Mouse (Mus musculus): ENCODE data around the gene Hspb11. TPM values are rescaled to one million over a fixed set of nuclear protein-coding genes. Genes with fewer than 3 reads are reported as not detected.
A peak's percentile ranks its signal among the peaks of the same experiment; 100 is the strongest.

The Hspb11 gene
- total RNA-seq, 2 experiments from 2014 or later, result 21.5 to 22.1 TPM

DNA sequence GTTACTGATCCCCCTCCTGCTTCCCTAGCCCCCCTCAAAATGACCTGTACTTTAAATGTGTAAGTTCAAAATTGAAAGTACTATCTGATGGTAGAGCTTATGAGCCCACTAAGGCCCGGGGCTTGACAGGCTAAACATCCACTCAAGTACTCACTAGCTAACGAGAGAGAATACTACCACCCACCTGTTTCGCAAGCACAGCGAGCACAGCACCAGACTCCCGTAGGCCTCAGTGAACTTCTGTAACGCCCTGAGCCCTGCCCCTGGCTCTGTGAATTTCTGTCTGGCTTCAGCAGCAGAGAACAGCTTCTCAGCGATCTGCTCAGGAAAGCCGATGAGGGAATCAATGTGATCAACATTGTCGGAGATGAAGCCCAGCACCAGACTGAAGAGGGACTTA lies 6.3 kb upstream of the Hspb11 start:
- DNase-seq (ENCODE audit: low spot score in 2 of 2), result no peak

DNA sequence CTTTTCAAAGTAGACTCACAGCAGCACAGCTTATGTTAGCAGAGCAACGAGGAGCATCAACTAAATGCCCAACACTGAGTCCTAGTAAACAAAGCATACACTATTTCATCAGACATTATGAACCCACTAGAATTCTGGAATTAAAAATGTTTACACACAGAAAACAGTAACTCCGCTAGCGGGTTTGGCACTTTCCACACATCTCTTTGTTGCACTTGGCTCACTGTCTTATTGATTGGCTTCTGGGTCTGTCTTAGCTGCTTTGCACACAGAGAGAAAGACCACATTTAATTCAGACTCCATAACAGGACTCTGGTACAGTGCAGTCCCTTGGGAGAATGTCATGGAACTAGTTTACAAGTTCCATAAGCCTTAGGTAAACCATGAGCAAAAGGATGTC lies 5.3 kb upstream of the Hspb11 start:
- intact Hi-C loops (cut with DNase I), result no loop called here
- DNase-seq (ENCODE audit: low spot score in 2 of 2), result no peak

More for the DNA sequence above, 6.3 kb upstream of the Hspb11 start:
- intact Hi-C loops (cut with DNase I), result no loop called here

DNA sequence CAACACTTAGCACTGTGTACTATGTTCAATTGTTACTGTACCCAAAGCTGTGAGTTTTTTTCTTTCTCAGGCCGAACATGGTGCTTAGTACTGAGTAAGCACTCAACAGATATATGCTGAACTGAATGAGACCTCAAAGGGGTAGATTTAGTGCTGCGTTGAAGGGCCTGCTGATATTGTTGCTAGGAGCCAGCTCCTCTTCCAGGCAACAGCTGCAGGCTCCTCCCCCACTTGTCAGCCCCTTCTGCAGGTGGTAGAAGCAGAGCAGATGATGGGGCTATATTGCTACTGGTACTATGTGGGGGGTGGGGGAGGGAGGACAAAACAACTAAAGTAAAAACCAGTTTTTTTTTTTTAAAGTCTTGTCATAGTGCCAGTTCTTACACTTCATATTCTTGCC lies 3.9 kb upstream of the Hspb11 start:
- DNase-seq (ENCODE audit: low spot score in 2 of 2), result peak; percentile 22 to 47
- intact Hi-C loops (cut with DNase I), result no loop called here

DNA sequence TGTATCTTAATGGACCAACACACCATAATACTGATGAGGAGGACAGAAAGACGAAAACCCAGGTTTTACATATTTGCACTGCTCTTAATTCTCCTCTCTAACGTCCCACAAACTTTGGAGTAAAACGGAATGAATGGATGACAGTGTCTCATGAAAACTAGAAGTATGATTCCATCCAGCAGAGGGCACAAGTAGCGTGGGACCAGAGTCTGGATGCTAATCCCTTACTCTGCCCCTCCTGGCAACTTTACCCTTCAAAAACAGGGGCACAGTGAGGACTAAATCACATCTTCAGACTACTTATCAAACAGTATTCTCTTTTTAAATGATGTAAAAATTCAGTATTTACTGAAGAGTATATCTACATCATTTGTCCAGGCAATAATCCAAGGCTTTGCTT lies 2.9 kb upstream of the Hspb11 start:
- intact Hi-C loops (cut with DNase I), result loop anchor here (2.0 to 5.0 kb wide), 3 partner anchors 62 to 98 kb away; partner anchors contain the start of genes Tceanc2, Tmem59 and Yipf1
- peak; percentile 55 to 70 for DNase-seq (ENCODE audit: low spot score in 2 of 2)

DNA sequence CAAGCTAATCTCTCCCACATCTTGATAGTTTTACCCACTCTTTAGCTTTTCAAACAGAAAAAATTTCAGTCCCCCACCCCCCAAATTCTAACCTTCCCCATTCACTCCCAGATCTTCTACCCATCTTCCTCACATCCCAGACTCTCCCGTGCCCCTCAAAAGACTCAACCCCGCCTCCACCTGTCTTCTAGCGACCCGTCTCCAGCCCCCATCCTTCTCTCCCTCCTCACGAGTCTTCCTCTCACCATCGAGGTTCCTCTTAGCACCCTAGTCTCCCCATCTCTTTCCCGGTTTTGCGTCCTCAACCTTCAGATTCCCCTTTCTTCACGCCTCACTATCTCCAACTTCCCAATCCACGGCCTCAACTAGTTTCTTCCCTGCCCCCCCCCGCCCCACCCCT lies 871 bp upstream of the Hspb11 start:
- intact Hi-C loops (cut with DNase I), result loop anchor here (5.0 kb wide), 2 partner anchors 60 to 75 kb away; partner anchors contain the start of genes Tceanc2, Tmem59 and Yipf1
- DNase-seq (ENCODE audit: low spot score in 2 of 2), result no peak

DNA sequence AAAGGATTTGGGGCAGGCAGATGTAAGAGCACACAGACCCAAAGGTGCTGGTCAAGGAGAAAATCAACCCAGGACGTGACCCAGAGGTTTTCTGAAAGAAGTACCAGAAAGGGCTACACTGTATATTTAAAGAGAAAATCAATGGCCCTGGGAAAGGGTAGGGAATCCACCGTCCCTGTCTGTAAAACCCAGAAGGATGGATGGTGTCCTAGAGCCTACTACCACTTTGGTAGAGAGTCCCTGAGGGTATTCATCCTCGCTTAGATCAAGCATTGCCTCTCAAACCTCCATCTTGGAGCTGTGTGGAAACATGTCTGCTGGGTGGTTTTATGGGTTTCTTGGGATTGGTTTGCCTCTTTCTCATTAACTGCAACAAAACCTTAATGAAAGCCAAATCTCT lies 1.0 kb downstream of the Hspb11 start:
- no peak for DNase-seq (ENCODE audit: low spot score in 2 of 2)
- intact Hi-C loops (cut with DNase I), result loop anchor here (5.0 kb wide), 2 partner anchors 58 to 77 kb away; partner anchors contain the start of genes Tceanc2, Tmem59 and Yipf1

DNA sequence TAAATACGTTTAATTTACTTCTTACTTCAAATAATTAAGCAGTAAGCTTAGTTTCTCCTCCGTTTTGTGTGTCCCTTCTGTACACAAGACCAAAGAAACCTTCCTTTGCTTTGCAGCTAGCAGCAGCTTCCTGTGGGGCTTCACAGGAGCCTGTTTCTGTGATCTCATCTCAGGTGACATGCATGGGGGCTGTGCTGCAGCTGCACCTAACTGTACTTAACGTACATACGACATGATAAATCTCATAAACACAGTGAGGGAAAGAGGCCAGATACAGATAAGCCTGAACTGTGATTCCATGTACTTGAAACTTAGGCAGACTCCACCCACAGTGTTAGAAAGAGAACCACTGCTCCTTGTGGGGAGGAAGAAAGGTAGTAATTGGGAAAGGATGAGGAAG lies 6.6 kb downstream of the Hspb11 start:
- DNase-seq (ENCODE audit: low spot score in 2 of 2), result no peak
- intact Hi-C loops (cut with DNase I), result no loop called here

DNA sequence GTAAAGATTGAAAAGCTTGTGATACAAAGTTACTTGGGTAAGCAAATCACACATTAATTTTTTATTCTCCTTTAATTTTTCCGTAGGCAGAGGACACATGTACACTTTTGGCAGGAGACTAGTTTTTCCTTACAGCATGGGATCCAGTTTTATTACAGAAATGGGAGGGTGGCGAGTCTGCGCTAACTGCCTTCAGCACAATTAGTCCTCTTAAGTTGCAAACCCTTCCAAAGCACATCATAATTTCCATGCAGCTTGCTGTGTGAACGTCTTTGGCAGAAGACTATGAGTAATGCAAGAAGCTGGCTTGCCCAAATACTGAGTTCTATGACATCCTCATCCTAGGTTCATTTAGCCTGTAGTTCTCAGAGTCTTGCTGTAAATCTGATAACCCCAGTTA lies 20.3 kb downstream of the Hspb11 start:
- DNase-seq (ENCODE audit: low spot score in 2 of 2), result no peak
- intact Hi-C loops (cut with DNase I), result no loop called here

DNA sequence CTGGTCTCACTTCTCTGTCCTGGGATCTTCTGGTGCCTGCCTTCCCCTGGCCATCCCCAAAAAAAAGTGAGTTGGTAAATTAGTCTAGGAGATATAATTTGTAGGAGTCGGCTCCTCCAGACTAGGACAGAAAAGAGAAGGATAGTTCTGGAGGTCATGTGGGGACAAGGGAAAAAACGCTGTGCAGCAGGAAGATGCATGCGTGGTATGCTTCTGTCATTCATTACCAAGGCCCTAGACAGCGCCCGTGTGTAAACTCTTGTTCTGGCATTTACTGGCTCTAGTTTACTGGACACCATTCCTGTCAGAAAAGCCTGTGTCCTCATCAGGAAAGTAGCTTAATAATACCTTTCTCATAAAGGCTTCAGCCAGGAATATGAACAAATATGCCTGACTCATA lies 21.1 kb downstream of the Hspb11 start:
- intact Hi-C loops (cut with DNase I), result no loop called here
- DNase-seq (ENCODE audit: low spot score in 2 of 2), result no peak

DNA sequence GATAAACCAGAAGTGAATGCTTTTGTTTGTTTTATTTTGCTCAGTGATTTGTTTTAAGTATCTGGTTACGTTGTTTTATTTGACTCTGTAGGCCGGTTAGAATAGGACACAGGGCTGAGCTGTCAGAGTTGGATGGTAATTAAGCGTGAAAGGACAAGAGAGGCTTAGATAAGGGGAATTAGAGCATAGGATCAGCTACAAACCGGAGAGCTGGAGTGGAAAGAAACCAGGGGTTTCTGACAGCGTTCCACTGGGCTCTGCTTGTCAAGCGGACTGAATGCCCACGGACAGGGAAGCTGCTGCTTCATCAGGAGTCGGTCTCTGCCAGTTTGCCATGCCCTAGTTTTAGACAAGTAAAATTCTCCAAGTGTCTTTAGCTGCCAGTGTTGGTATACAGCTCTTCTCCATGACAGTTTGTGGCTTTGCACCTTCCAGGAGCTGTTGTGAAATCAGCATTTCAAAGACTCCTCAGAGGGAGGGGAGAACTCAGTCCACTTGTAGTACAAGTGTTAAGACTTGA lies 24.9 kb downstream of the Hspb11 start:
- no peak for DNase-seq (ENCODE audit: low spot score in 2 of 2)
- intact Hi-C loops (cut with DNase I), result no loop called here

DNA sequence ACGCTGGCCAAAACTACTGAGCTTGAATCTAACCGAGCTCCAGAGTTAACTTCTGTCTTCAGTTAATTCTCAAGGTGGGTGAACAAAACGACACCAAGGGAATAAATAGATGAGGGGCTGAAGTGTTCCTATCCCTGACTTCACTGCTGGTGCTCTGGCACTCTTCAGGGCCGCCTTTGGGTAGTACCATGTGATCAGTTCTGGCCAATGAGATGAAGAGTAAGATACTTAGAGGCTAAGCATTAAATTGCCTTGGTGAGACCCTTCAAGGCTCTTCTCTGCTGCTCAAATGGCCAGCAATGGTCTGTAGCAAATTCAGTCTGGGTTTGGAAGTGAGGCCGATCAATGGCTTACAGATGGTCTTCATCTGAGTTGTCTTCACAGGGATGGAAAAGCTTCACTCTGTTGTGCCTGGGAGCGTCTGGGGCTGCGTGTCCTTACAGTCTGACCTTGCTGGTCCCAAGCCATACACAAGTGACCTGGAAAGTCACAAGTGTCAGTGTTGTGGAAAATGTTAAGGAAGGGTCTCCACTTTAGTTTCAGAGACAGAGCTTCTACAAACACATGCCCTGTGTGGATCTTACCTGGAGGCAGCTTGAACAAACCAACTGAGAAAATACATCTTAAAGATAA lies 27.6 kb downstream of the Hspb11 start:
- intact Hi-C loops (cut with DNase I), result no loop called here
- DNase-seq (ENCODE audit: low spot score in 2 of 2), result no peak

DNA sequence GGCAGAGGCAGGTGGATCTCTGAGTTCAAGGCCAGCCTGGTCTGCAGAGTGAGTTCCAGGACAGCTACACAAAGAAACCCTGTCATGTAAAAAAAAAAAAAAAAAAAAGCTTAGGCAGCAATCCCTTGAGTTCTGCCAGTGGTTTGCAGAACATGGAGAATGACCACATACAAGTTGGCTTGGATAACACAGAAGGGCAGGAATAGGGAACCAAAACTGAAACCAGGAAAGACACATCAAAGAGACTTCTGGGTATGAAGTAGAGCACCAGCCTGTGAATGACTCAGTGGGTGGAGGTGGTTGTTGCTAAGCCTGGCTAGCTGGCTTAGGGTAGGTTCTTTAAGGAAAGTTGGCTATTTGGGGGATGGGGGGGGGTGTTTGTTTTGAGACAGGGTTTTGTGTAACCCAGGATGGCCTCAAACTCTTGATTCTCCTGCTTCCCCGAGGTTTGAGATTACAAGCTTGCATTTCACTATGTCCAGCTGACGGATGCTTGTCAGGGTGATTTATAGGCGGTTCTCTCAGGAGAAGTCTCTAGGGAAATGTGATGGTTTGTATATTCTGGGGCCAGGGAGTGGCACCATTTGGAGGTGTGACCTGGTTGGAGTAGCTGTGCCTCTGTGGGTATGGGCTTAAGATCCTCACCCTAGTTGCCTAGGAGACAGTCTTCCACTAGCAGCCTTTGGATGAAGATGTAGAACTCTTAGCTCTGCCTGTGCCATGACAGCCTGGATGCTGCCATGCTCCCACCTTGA lies 32.2 kb downstream of the Hspb11 start:
- no peak for DNase-seq (ENCODE audit: low spot score in 2 of 2)
- intact Hi-C loops (cut with DNase I), result no loop called here

DNA sequence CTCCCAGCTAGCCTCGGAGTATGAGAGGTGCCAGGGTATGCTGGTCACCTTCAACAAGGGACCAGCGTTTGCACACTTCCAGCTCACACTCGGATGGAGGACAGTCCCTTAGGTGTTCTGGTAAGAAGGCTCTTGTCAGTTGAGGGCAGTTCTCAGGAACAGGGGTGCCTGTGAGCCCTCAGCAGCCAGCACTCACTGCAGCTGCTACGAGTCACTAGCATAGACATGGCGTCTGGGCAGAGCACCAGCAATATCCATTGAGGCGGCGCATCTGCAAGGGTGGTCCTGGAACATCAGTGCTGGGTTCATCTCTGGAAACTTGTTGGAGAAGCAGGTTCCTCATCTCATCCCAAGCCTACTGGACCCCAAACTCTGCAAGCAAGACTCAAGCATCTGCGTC lies 33.0 kb downstream of the Hspb11 start:
- DNase-seq (ENCODE audit: low spot score in 2 of 2), result no peak
- intact Hi-C loops (cut with DNase I), result no loop called here

DNA sequence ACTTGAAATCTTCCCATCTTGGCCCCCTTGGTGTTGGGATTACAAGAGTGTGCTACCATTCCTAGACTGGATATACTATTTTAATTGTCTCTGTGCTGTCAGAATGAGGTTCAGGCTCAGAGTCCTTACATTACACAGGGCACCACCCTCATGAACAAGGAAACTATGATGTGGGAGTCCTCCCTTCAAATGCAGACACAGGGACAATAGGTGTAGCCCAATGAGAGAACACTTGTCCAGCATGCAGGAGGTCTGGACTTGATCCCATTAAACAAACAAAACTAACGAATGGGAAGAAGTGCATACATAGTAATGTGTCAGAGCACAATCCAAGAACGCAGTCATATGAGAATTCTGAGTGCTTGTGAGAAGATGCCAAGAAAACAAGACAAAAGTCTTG lies 34.1 kb downstream of the Hspb11 start:
- intact Hi-C loops (cut with DNase I), result no loop called here
- no peak for DNase-seq (ENCODE audit: low spot score in 2 of 2)

DNA sequence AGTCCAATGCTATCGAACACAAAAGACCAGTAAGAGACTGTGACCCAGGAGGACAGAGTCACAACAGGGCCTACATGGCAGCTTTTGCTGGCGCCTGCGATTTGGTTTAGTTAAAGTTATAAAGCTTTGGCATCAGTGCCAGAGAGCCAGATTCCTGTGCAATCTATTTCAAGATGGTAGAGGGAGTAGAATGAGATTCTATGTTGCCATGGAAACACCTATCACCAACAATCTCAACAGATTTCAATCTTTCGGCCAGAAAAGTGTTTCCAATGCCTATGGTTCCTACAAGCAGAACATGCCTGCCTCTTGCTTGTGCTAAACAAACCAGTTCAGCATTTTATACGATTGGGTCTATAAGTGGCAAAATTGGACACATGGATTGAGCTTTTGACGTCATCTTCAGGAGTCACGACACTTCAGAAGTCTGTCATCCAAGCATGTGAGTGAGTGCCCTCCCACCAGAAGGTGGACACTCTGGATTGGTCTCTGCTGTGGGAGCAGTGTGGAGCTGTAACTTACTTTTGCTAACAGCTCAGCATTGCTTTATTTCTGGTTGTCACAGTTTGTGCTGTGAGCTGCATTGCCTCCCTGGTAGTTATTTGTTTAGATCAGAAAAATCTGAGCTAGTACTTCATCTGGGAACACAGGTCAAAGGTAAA lies 38.3 kb downstream of the Hspb11 start:
- peak; percentile 12 to 69 for DNase-seq (ENCODE audit: low spot score in 2 of 2)
- intact Hi-C loops (cut with DNase I), result no loop called here

DNA sequence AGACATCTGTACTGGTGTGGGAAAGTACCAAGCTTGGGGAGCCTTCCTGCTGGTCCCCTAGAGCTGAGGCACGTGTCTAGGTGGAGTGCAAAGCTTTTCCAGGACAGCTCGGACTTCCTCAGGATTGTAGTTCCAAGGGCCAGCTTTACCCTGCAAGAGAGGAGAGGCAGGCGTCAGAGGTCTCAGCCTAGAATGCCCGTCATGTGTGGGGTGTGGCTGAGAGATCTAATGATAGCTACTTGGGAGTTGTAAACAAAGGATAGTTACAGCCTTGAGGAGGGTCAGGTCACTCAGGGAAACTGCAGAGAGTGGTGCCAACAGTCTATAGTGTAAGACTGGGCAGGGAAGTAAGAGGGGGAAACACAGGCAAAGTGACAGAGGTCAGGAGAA lies 38.9 kb downstream of the Hspb11 start:
- intact Hi-C loops (cut with DNase I), result no loop called here

DNA sequence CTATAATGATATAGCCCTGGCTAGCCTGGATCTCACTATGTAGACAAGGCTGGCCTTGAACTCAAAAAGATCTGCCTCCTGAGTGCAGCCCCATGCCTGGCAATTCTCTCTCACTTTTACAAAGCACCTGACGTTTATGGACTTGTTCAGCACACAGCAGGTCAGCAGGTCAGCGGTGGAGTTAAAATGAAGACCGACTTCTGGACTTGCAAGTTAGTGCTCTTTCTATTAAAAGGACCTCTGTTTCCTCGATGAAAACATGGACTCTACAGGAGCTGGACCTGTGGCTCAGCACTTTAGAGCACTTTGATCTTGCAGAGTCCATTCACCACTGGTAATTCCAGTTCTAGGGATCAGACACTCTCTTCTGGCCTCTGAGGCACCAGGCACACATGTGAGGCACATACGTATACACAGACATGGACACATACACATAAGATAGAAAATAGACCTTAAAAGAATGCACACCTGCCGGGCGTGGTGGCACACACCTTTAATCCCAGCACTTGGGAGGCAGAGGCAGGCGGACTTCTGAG lies 44.7 kb downstream of the Hspb11 start:
- intact Hi-C loops (cut with DNase I), result no loop called here
- no peak for DNase-seq (ENCODE audit: low spot score in 2 of 2)

More for the DNA sequence above, 38.9 kb downstream of the Hspb11 start:
- DNase-seq (ENCODE audit: low spot score in 2 of 2), result no peak

DNA sequence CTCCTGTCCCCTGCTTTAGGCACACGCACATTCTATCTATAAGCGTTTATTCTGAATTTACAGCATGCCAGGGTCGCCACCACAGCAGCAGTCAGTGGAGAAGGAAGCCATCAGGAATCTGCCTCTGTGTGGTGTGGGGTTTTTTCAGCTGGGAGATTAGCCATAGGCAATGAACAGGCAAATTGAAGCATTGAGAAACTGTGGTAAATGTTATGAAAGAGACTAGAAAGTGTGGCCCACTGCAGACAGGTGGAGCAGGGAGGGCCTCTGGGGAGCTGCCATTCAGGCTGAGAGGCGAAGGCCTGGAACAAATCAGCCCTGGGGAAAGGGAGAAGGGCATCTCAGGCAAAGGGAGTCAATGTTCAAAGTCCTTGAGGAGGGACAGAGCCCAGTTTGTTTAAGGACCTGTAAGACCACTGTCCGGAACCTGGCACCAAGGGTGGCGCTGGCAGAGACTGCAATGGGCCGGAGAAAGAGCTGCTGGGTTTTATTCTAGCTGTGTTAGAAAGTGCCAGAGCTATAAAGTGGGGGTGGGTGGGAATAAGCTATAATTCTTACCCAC lies 46.5 kb downstream of the Hspb11 start:
- DNase-seq (ENCODE audit: low spot score in 2 of 2), result no peak
- intact Hi-C loops (cut with DNase I), result no loop called here

DNA sequence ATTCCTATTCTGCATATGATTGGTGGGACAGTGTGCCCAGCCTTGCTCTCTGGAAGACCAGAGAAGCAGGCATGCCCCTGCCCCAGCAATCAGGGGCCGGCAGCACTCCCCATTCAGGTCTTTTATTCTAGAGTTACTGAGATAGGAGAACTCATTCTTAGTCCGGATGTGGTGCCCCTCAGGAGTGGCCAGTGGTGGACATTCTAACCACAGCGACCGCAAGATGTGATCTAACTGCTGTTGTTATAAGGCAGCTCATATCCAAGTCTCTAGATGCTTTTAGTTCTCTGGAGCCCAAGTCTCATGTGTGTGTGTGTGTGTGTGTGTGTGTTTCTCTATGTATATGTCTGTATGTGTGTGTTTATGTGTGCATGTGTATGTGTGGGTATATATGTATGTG lies 47.0 kb downstream of the Hspb11 start:
- intact Hi-C loops (cut with DNase I), result no loop called here
- DNase-seq (ENCODE audit: low spot score in 2 of 2), result no peak
